Mouse (Mus musculus): ENCODE measurements around the gene Btbd35f30. TPM values are rescaled to one million over a fixed set of nuclear protein-coding genes. Genes with fewer than 3 reads are reported as not detected.

Btbd35f30 gene
- not detected for polyA plus RNA-seq (2014; fragmentation: Illumina TruSeq; extraction: RNeasy Lipid Tissue Mini Kit (QIAGEN cat#74804); ENCODE audit: insufficient read depth, low read depth, low replicate concordance)

GRCm38 (mm10) chrX:32894325-32894724 lies at the start of gene Btbd35f30:
Btbd35f30 (plus strand) TSS chrX:32894625.

GRCm38 (mm10) chrX:32941468-32941867 lies 47.0 kb downstream of the Btbd35f30 start, which contains the start of gene Gm21789:
Gm21789 (plus strand) TSS chrX:32941768.

Other genes with a start within 250 kb of the Btbd35f30 start
- gene Gm5926, start 243.9 kb upstream of the Btbd35f30 start, polyA plus RNA-seq (2014; fragmentation: Illumina TruSeq; extraction: RNeasy Lipid Tissue Mini Kit (QIAGEN cat#74804); ENCODE audit: insufficient read depth, low read depth, low replicate concordance): not detected
- gene Btbd35f21, start 168.5 kb upstream of the Btbd35f30 start, polyA plus RNA-seq (2014; fragmentation: Illumina TruSeq; extraction: RNeasy Lipid Tissue Mini Kit (QIAGEN cat#74804); ENCODE audit: insufficient read depth, low read depth, low replicate concordance): not detected
- gene Gm21789, start 47.1 kb downstream of the Btbd35f30 start, polyA plus RNA-seq (2014; fragmentation: Illumina TruSeq; extraction: RNeasy Lipid Tissue Mini Kit (QIAGEN cat#74804); ENCODE audit: insufficient read depth, low read depth, low replicate concordance): not detected
- not detected for gene Btbd35f5, start 79.3 kb downstream of the Btbd35f30 start, polyA plus RNA-seq (2014; fragmentation: Illumina TruSeq; extraction: RNeasy Lipid Tissue Mini Kit (QIAGEN cat#74804); ENCODE audit: insufficient read depth, low read depth, low replicate concordance)

All from lung, adult 10 weeks (tissue).